Mouse (Mus musculus) kidney, adult 2 months (tissue): ENCODE results near the gene Kdm4d. TPM values are rescaled to one million over a fixed set of nuclear protein-coding genes. Genes with fewer than 3 reads are reported as not detected.

ENCODE experiments used
- DNase-seq: peaks from one replicate; pipeline ENCODE4 v3.0.0; 2021
- H3K27ac ChIP-seq: fragments of 200-500 bp; 2 replicates; pipeline ENCODE4 v1.5.1; 2012; ENCODE audit warnings: low read depth, low read length, control low read depth, inconsistent platforms; ENCODE audit not compliant: insufficient read depth
- H3K27me3 ChIP-seq: fragments of 200-500 bp; replicated peaks from 2 replicates; pipeline ENCODE4 v1.6.1; 2012; ENCODE audit warnings: mild to moderate bottlenecking, moderate library complexity, low read length, inconsistent platforms; ENCODE audit not compliant: control insufficient read depth, insufficient read depth
- H3K36me3 ChIP-seq: fragments of 200-500 bp; 2 replicates; pipeline ENCODE4 v1.6.1; 2012; ENCODE audit warnings: mild to moderate bottlenecking, moderate library complexity, low read length, inconsistent platforms; ENCODE audit not compliant: control insufficient read depth, insufficient read depth
- H3K4me1 ChIP-seq: fragments of 200-500 bp; 2 replicates; pipeline ENCODE4 v1.6.1; 2011; ENCODE audit warnings: low read length; ENCODE audit not compliant: control insufficient read depth, insufficient read depth
- H3K4me3 ChIP-seq: fragments of 200-500 bp; 2 replicates; pipeline ENCODE4 v1.5.1; 2011; ENCODE audit warnings: mild to moderate bottlenecking, low read depth, low read length, control low read depth; ENCODE audit not compliant: insufficient read depth
- CTCF ChIP-seq: fragments of 200-500 bp; conservative IDR thresholded peaks from 2 replicates; pipeline ENCODE4 v1.5.1; 2011; ENCODE audit warnings: low read depth, mild to moderate bottlenecking, control low read depth, low read length, moderate library complexity, mixed read lengths; ENCODE audit not compliant: insufficient read depth, insufficient read length
- POLR2A ChIP-seq: fragments of 200-500 bp; IDR thresholded peaks from one replicate; pipeline ENCODE4 v1.6.1; 2011; ENCODE audit warnings: low read depth, low read length, control low read depth
- WGBS: fragments of 180-500 bp; shearing (Covaris S2); methylation state at CpG from one replicate; pipeline ENCODE4 v1.1.7; 2018; 5-methylcytosine and 5-hydroxymethylcytosine counted together
- polyA plus RNA-seq: library from polyadenylated mRNA; depleted of rRNA; stranded (reverse); fragments of >200 nt; gene quantifications from 2 replicates; pipeline ENCODE4 v1.2.3, GENCODE M21; 2012; rRNA removed

Kdm4d gene
- polyA plus RNA-seq, 1 experiment = 0.09 TPM

GRCm38 (mm10) chr9:14440347-14440746 lies 59.9 kb downstream of the Kdm4d start:
- H3K4me3 ChIP-seq = no peak overlapping the region
- DNase-seq = no peak
- TF ChIP-seq CTCF = no peak
- no peak for TF ChIP-seq POLR2A
- H3K27ac ChIP-seq = no peak overlapping the region
- H3K4me1 ChIP-seq = no peaks in the 10 kb centered on the region
- no peaks in the 10 kb centered on the region for H3K27me3 ChIP-seq
- no peaks in the 10 kb centered on the region for H3K36me3 ChIP-seq
- 90% methylated on average over 1 of the region's 1 CpGs for WGBS

GRCm38 (mm10) chr9:14433252-14433939 lies 66.9 kb downstream of the Kdm4d start:
- Histone ChIP-seq H3K4me1 (no peaks in the 10 kb centered on the region), H3K4me3 (no peak overlapping the region), H3K27ac (no peak overlapping the region), H3K27me3 (no peaks in the 10 kb centered on the region), H3K36me3 (no peaks in the 10 kb centered on the region)
- 47% methylated on average over 11 of the region's 11 CpGs for WGBS
- TF ChIP-seq POLR2A (no peak), CTCF (no peak)
- peak; percentile 33 for DNase-seq

Other genes starting within 250 kb of the Kdm4d start
- 11.1 and 13.0 TPM in 2 replicates for gene Sesn3, start 225.4 kb downstream of the Kdm4d start, polyA plus RNA-seq
- gene Endod1, start 119.0 kb downstream of the Kdm4d start, polyA plus RNA-seq = 22.1 and 51.3 TPM in 2 replicates
- 14.6 and 20.0 TPM in 2 replicates for gene Cwc15, start 135 bp upstream of the Kdm4d start, polyA plus RNA-seq
- gene Amotl1, start 144.6 kb upstream of the Kdm4d start, polyA plus RNA-seq = 15.5 and 19.4 TPM in 2 replicates
- gene Piwil4, start 240.3 kb upstream of the Kdm4d start, polyA plus RNA-seq = 0.38 and 0.48 TPM in 2 replicates